Mouse (Mus musculus): ENCODE data around the gene Hdgf. TPM values are rescaled to one million over a fixed set of nuclear protein-coding genes. Genes with fewer than 3 reads are reported as not detected.

The Hdgf gene
- polyA plus RNA-seq, 1 experiment = 112 TPM

- Histone ChIP-seq H3K4me1 (replicated peaks; ENCODE audit: control insufficient read depth, insufficient read depth, low read length) (no peaks in the 10 kb centered on the region; the same call in 1 of the 2 replicates), H3K4me3 (ENCODE audit: control insufficient read depth, insufficient read depth, low read length) (no peak overlapping the region), H3K36me3 (ENCODE audit: control insufficient read depth, insufficient read depth, low read length) (no peaks in the 10 kb centered on the region), H3K27ac (ENCODE audit: control insufficient read depth, insufficient read depth, low read length) (no peak overlapping the region), H3K27me3 (ENCODE audit: control insufficient read depth, insufficient read depth, low read length) (peaks cover 39% of the 10 kb centered on the region)
- WGBS = 37% methylated on average over 13 of the region's 13 CpGs
- TF ChIP-seq POLR2A (IDR thresholded peaks at IDR 0.05; ENCODE audit: control insufficient read depth, extremely low read depth, insufficient read depth, low read length, poor library complexity) = no peak
- no peak for TF ChIP-seq CTCF (IDR thresholded peaks at IDR 0.05; ENCODE audit: borderline replicate concordance, control insufficient read depth, extremely low read depth, insufficient read depth, low read length, poor library complexity)
- DNase-seq = no peak
These were observed 43.9 kb downstream of the Hdgf start for GRCm38 (mm10) chr3:87949955-87950515.

GRCm38 (mm10) chr3:87951946-87952345 lies 45.8 kb downstream of the Hdgf start:
- Histone ChIP-seq H3K27ac (ENCODE audit: control insufficient read depth, insufficient read depth, low read length) (no peak overlapping the region), H3K4me1 (replicated peaks; ENCODE audit: control insufficient read depth, insufficient read depth, low read length) (no peaks in the 10 kb centered on the region; the same call in 1 of the 2 replicates), H3K4me3 (ENCODE audit: control insufficient read depth, insufficient read depth, low read length) (no peak overlapping the region), H3K27me3 (ENCODE audit: control insufficient read depth, insufficient read depth, low read length) (peaks cover 38% of the 10 kb centered on the region), H3K36me3 (ENCODE audit: control insufficient read depth, insufficient read depth, low read length) (no peaks in the 10 kb centered on the region)
- TF ChIP-seq CTCF (IDR thresholded peaks at IDR 0.05; ENCODE audit: borderline replicate concordance, control insufficient read depth, extremely low read depth, insufficient read depth, low read length, poor library complexity) (no peak), POLR2A (IDR thresholded peaks at IDR 0.05; ENCODE audit: control insufficient read depth, extremely low read depth, insufficient read depth, low read length, poor library complexity) (no peak)
- 25% methylated on average over 12 of the region's 12 CpGs for WGBS
- DNase-seq = no peak

- WGBS = 7% methylated on average over 5 of the region's 5 CpGs
- no peak overlapping the region for H3K4me3 ChIP-seq (ENCODE audit: control insufficient read depth, insufficient read depth, low read length)
These were observed 46.3 kb downstream of the Hdgf start for GRCm38 (mm10) chr3:87952440-87952839.

GRCm38 (mm10) chr3:87958056-87958455 lies 51.9 kb downstream of the Hdgf start:
- H3K27me3 ChIP-seq (ENCODE audit: control insufficient read depth, insufficient read depth, low read length) = peaks cover under 1% of the 10 kb centered on the region; the same call in 1 of the 2 replicates
- no peaks in the 10 kb centered on the region for H3K36me3 ChIP-seq (ENCODE audit: control insufficient read depth, insufficient read depth, low read length)
- 0 out of 2 replicates have a peak, but pooled peaks cover 3% of the 10 kb centered on the region for H3K4me1 ChIP-seq (replicated peaks; ENCODE audit: control insufficient read depth, insufficient read depth, low read length)
- TF ChIP-seq CTCF (IDR thresholded peaks at IDR 0.05; ENCODE audit: borderline replicate concordance, control insufficient read depth, extremely low read depth, insufficient read depth, low read length, poor library complexity) (no peak), POLR2A (IDR thresholded peaks at IDR 0.05; ENCODE audit: control insufficient read depth, extremely low read depth, insufficient read depth, low read length, poor library complexity) (no peak)
- no peak overlapping the region for H3K27ac ChIP-seq (ENCODE audit: control insufficient read depth, insufficient read depth, low read length)
- H3K4me3 ChIP-seq (ENCODE audit: control insufficient read depth, insufficient read depth, low read length) = no peak overlapping the region
- 88% methylated on average over 1 of the region's 1 CpGs for WGBS
- DNase-seq = no peak

More at GRCm38 (mm10) chr3:87952440-87952839, 46.3 kb downstream of the Hdgf start:
- DNase-seq = no peak
- H3K36me3 ChIP-seq (ENCODE audit: control insufficient read depth, insufficient read depth, low read length) = no peaks in the 10 kb centered on the region
- peaks cover 34% of the 10 kb centered on the region for H3K27me3 ChIP-seq (ENCODE audit: control insufficient read depth, insufficient read depth, low read length)
- H3K27ac ChIP-seq (ENCODE audit: control insufficient read depth, insufficient read depth, low read length) = no peak overlapping the region
- H3K4me1 ChIP-seq (replicated peaks; ENCODE audit: control insufficient read depth, insufficient read depth, low read length) = no peaks in the 10 kb centered on the region; the same call in 1 of the 2 replicates
- TF ChIP-seq CTCF (IDR thresholded peaks at IDR 0.05; ENCODE audit: borderline replicate concordance, control insufficient read depth, extremely low read depth, insufficient read depth, low read length, poor library complexity) = no peak
- no peak for TF ChIP-seq POLR2A (IDR thresholded peaks at IDR 0.05; ENCODE audit: control insufficient read depth, extremely low read depth, insufficient read depth, low read length, poor library complexity)

DNA sequence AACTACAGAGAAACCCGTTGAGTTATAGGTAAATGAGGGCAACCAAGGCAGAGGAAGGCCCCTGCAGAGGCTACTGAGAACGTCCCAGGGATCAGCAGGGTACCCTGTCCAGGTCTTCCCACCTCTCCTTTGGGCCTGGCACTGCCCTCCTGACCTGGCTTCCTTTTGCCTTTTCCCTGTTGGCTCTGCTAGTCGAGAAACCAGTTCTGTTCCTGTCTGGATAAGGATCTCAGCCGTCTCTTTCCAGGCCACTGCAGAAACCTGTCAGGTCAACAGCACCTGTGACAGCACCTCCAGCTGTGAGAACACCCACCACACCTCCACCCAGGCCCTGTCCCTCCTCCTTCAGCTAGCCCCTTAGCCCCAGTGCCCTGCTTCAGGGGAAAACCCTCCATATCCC lies 52.4 kb downstream of the Hdgf start:
- Histone ChIP-seq H3K27ac (ENCODE audit: control insufficient read depth, insufficient read depth, low read length) (no peak overlapping the region), H3K4me1 (replicated peaks; ENCODE audit: control insufficient read depth, insufficient read depth, low read length) (0 out of 2 replicates have a peak, but pooled peaks cover 3% of the 10 kb centered on the region), H3K36me3 (ENCODE audit: control insufficient read depth, insufficient read depth, low read length) (no peaks in the 10 kb centered on the region), H3K27me3 (ENCODE audit: control insufficient read depth, insufficient read depth, low read length) (no peaks in the 10 kb centered on the region; the same call in 1 of the 2 replicates), H3K4me3 (ENCODE audit: control insufficient read depth, insufficient read depth, low read length) (no peak overlapping the region)
- no peak for TF ChIP-seq POLR2A (IDR thresholded peaks at IDR 0.05; ENCODE audit: control insufficient read depth, extremely low read depth, insufficient read depth, low read length, poor library complexity)
- no peak for TF ChIP-seq CTCF (IDR thresholded peaks at IDR 0.05; ENCODE audit: borderline replicate concordance, control insufficient read depth, extremely low read depth, insufficient read depth, low read length, poor library complexity)
- no peak for DNase-seq
- WGBS = 79% methylated on average over 4 of the region's 4 CpGs

GRCm38 (mm10) chr3:87958967-87959366 lies 52.8 kb downstream of the Hdgf start:
- TF ChIP-seq CTCF (IDR thresholded peaks at IDR 0.05; ENCODE audit: borderline replicate concordance, control insufficient read depth, extremely low read depth, insufficient read depth, low read length, poor library complexity) (no peak), POLR2A (IDR thresholded peaks at IDR 0.05; ENCODE audit: control insufficient read depth, extremely low read depth, insufficient read depth, low read length, poor library complexity) (no peak)
- no peak for DNase-seq
- Histone ChIP-seq H3K36me3 (ENCODE audit: control insufficient read depth, insufficient read depth, low read length) (no peaks in the 10 kb centered on the region), H3K4me1 (replicated peaks; ENCODE audit: control insufficient read depth, insufficient read depth, low read length) (0 out of 2 replicates have a peak, but pooled peaks cover 3% of the 10 kb centered on the region), H3K27me3 (ENCODE audit: control insufficient read depth, insufficient read depth, low read length) (no peaks in the 10 kb centered on the region; the same call in 1 of the 2 replicates), H3K27ac (ENCODE audit: control insufficient read depth, insufficient read depth, low read length) (no peak overlapping the region), H3K4me3 (ENCODE audit: control insufficient read depth, insufficient read depth, low read length) (no peak overlapping the region)
- WGBS = 41% methylated on average over 1 of the region's 1 CpGs

Data from thymus, adult 2 months (tissue).